Comparison of ENCODE assay signal across 15 mouse cellular contexts in the genomic region with DNA sequence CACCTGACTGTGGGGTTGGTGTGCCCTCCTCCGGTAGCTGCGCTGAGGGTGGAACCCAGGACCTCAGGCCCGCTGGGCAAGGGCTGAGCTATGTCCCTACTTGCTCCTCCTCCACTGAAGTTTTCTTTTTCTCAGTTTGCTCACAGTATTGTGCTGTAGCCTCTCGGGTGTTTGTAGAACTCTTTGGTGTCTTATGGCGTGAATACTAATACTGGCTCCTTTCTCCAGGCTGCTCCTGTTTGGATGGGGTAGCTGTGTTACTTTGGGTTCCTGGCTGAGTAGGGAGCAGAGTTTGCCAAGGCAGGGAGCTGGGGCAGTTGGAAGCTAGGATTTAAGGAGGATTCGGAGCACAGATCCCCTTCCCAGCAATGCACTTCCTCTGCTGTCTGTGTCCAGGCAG. TPM values are rescaled to one million over a fixed set of nuclear protein-coding genes. Genes with fewer than 3 reads are reported as not detected.
DNase-seq lines count a peak whose midpoint lies in the region; ATAC-seq lines count a peak whose summit lies in the region.
"Had no signal": no experiment of that assay in that cellular context is flagged by ENCODE, and none has a peak within 500 bp of the region (broad histone marks: within the 10 kb centered on the region; RNA-seq: fewer than 3 reads in every experiment).

No protein-coding gene starts in this region.

- H3K27me3 ChIP-seq in hindbrain, embryonic 13.5 days = no peaks in the 10 kb centered on the region
- no peaks in the 10 kb centered on the region for H3K27me3 ChIP-seq in hindbrain, embryonic 10.5 days (ENCODE audit: insufficient read depth, poor library complexity, severe bottlenecking)
- H3K27me3 ChIP-seq in midbrain, embryonic 13.5 days = no peaks in the 10 kb centered on the region
- no peaks in the 10 kb centered on the region for H3K27me3 ChIP-seq in midbrain, embryonic 10.5 days (ENCODE audit: low read depth, poor library complexity, severe bottlenecking)
- H3K27me3 ChIP-seq in liver, embryonic 16.5 days (ENCODE audit: control insufficient read depth, insufficient read depth, low read depth, low read length) = no peaks in the 10 kb centered on the region
- H3K27me3 ChIP-seq: CH12.LX; embryonic facial prominence, embryonic 15.5 days; heart, embryonic 15.5 days; lung, embryonic 15.5 days had no signal

- H3K4me1 ChIP-seq in hindbrain, embryonic 13.5 days (replicated peaks) = peaks cover 22% of the 10 kb centered on the region
- H3K4me1 ChIP-seq in hindbrain, embryonic 10.5 days (replicated peaks) = peaks cover 9% of the 10 kb centered on the region
- peaks cover 18% of the 10 kb centered on the region for H3K4me1 ChIP-seq in midbrain, embryonic 13.5 days (replicated peaks)
- peaks cover 18% of the 10 kb centered on the region for H3K4me1 ChIP-seq in midbrain, embryonic 10.5 days
- peaks cover 44% of the 10 kb centered on the region for H3K4me1 ChIP-seq in liver, embryonic 16.5 days (ENCODE audit: control insufficient read depth, low read depth, low read length)

- no peak overlapping the region for H3K4me2 ChIP-seq in hindbrain, embryonic 13.5 days
- H3K4me2 ChIP-seq in midbrain, embryonic 13.5 days (replicated peaks) = no peak overlapping the region
- H3K4me2 ChIP-seq in liver, embryonic 16.5 days (ENCODE audit: low read depth, low read length) = peak overlapping the region; percentile 50; the same call in 1 of the 2 replicates
- H3K4me2 ChIP-seq: embryonic facial prominence, embryonic 15.5 days; heart, embryonic 15.5 days; lung, embryonic 15.5 days had no signal

- no peak for DNase-seq in cerebellum, postnatal 4 days (ENCODE audit: low spot score in 2 of 2)
- no peak for DNase-seq in hindbrain, embryonic 10.5 days (ENCODE audit: low spot score)
- DNase-seq in midbrain, embryonic 10.5 days (ENCODE audit: low spot score) = no peak
- DNase-seq in heart, adult 8-10 months (ENCODE audit: low spot score) = no peak
- DNase-seq: thymus, postnatal 14 days had no signal

- peak overlapping the region; percentile 42; the same call in 1 of the 2 replicates for H3K27ac ChIP-seq in hindbrain, embryonic 13.5 days
- no peak overlapping the region for H3K27ac ChIP-seq in hindbrain, embryonic 10.5 days
- H3K27ac ChIP-seq in midbrain, embryonic 13.5 days = peak overlapping the region; percentile 45; the same call in 1 of the 2 replicates
- H3K27ac ChIP-seq in midbrain, embryonic 10.5 days (replicated peaks) = no peak overlapping the region
- H3K27ac ChIP-seq in liver, embryonic 16.5 days (ENCODE audit: low read length) = peak overlapping the region; percentile 72
- H3K27ac ChIP-seq: embryonic facial prominence, embryonic 15.5 days; heart, embryonic 15.5 days; limb, embryonic 10.5 days; lung, embryonic 15.5 days had no signal

- 0 out of 2 replicates have a peak, but pooled peaks cover 4% of the 10 kb centered on the region for H3K36me3 ChIP-seq in hindbrain, embryonic 13.5 days
- no peaks in the 10 kb centered on the region for H3K36me3 ChIP-seq in hindbrain, embryonic 10.5 days
- H3K36me3 ChIP-seq in midbrain, embryonic 13.5 days = no peaks in the 10 kb centered on the region
- 0 out of 2 replicates have a peak, but pooled peaks cover 3% of the 10 kb centered on the region for H3K36me3 ChIP-seq in midbrain, embryonic 10.5 days
- H3K36me3 ChIP-seq in liver, embryonic 16.5 days (ENCODE audit: control insufficient read depth, insufficient read depth) = no peaks in the 10 kb centered on the region
- H3K36me3 ChIP-seq: embryonic facial prominence, embryonic 15.5 days; heart, embryonic 15.5 days; limb, embryonic 10.5 days; lung, embryonic 15.5 days had no signal

- no peak overlapping the region for H3K9ac ChIP-seq in hindbrain, embryonic 13.5 days
- no peak overlapping the region for H3K9ac ChIP-seq in midbrain, embryonic 13.5 days (replicated peaks)
- peak overlapping the region; percentile 35; the same call in 1 of the 2 replicates for H3K9ac ChIP-seq in liver, embryonic 16.5 days (ENCODE audit: low read depth, low read length)
- H3K9ac ChIP-seq: embryonic facial prominence, embryonic 15.5 days; heart, embryonic 15.5 days; lung, embryonic 15.5 days had no signal

- H3K4me3 ChIP-seq in hindbrain, embryonic 13.5 days = no peak overlapping the region
- H3K4me3 ChIP-seq in hindbrain, embryonic 10.5 days = no peak overlapping the region
- H3K4me3 ChIP-seq in midbrain, embryonic 13.5 days (replicated peaks) = no peak overlapping the region
- no peak overlapping the region for H3K4me3 ChIP-seq in midbrain, embryonic 10.5 days
- H3K4me3 ChIP-seq in liver, embryonic 16.5 days (ENCODE audit: low read depth, low read length) = no peak overlapping the region
- H3K4me3 ChIP-seq: embryonic facial prominence, embryonic 15.5 days; heart, embryonic 15.5 days; limb, embryonic 10.5 days; lung, embryonic 15.5 days had no signal

- no peaks in the 10 kb centered on the region for H3K9me3 ChIP-seq in hindbrain, embryonic 13.5 days
- no peaks in the 10 kb centered on the region for H3K9me3 ChIP-seq in hindbrain, embryonic 10.5 days
- H3K9me3 ChIP-seq in midbrain, embryonic 13.5 days = no peaks in the 10 kb centered on the region
- no peaks in the 10 kb centered on the region for H3K9me3 ChIP-seq in midbrain, embryonic 10.5 days (replicated peaks)
- no peaks in the 10 kb centered on the region for H3K9me3 ChIP-seq in liver, embryonic 16.5 days (replicated peaks; ENCODE audit: control insufficient read depth, low read length)
- H3K9me3 ChIP-seq: embryonic facial prominence, embryonic 15.5 days; heart, embryonic 15.5 days; limb, embryonic 10.5 days; lung, embryonic 15.5 days had no signal

- peak; percentile 26; the same call in 1 of the 2 replicates for ATAC-seq in cerebellum, adult (ENCODE audit: insufficient number of reproducible peaks, low FRiP score, low TSS enrichment)
- peak; percentile 47; the same call in 1 of the 2 replicates for ATAC-seq in hindbrain, embryonic 13.5 days (ENCODE audit: low FRiP score)
- peak; percentile 34 for ATAC-seq in midbrain, embryonic 13.5 days
- ATAC-seq in liver, embryonic 16.5 days (ENCODE audit: low read depth) = no peak
- ATAC-seq: inflammation-experienced regulatory T-cells, adult 6 months had no signal

- WGBS in hindbrain, embryonic 13.5 days = 67% methylated on average over 6 of the region's 6 CpGs
- WGBS in hindbrain, embryonic 10.5 days = 64% methylated on average over 6 of the region's 6 CpGs
- 59% methylated on average over 6 of the region's 6 CpGs for WGBS in midbrain, embryonic 13.5 days
- WGBS in midbrain, embryonic 10.5 days = 65% methylated on average over 6 of the region's 6 CpGs
- 72% methylated on average over 6 of the region's 6 CpGs for WGBS in liver, embryonic 16.5 days (ENCODE audit: insufficient replicate concordance)

RNA-seq across cellular contexts. Expression of a gene that starts 5.9 kb away (rescaled TPM):
- 2.9 and 4.2 TPM in 2 replicates for polyA plus RNA-seq in hindbrain, embryonic 13.5 days (2015; fragmentation: Nextera tagmentation; extraction: Ambion mirVana)
- 6.3 and 9.0 TPM in 2 replicates for polyA plus RNA-seq in hindbrain, embryonic 10.5 days (2016; fragmentation: Nextera tagmentation; extraction: Ambion mirVana)
- 2.7 and 3.4 TPM in 2 replicates for polyA plus RNA-seq in midbrain, embryonic 13.5 days (2015; fragmentation: Nextera tagmentation; extraction: Ambion mirVana)
- 4.8 and 5.2 TPM in 2 replicates for polyA plus RNA-seq in midbrain, embryonic 10.5 days (2016; fragmentation: Nextera tagmentation; extraction: Ambion mirVana)
- polyA plus RNA-seq in liver, embryonic 16.5 days (2015; fragmentation: Nextera tagmentation; extraction: Ambion mirVana) = 133 and 134 TPM in 2 replicates
- total RNA-seq in heart, adult 8-10 months (2022) = 10 to 100 TPM; 56.9 to 61.7 (median 58.6) TPM
- total RNA-seq: CH12.LX had no signal

RNA-seq across cellular contexts. Expression of a gene that starts 6.0 kb away (rescaled TPM):
- 85.5 and 87.9 TPM in 2 replicates for polyA plus RNA-seq in hindbrain, embryonic 13.5 days (2015; fragmentation: Nextera tagmentation; extraction: Ambion mirVana)
- 24.5 and 28.0 TPM in 2 replicates for polyA plus RNA-seq in hindbrain, embryonic 10.5 days (2016; fragmentation: Nextera tagmentation; extraction: Ambion mirVana)
- 67.0 and 74.1 TPM in 2 replicates for polyA plus RNA-seq in midbrain, embryonic 13.5 days (2015; fragmentation: Nextera tagmentation; extraction: Ambion mirVana)
- polyA plus RNA-seq in midbrain, embryonic 10.5 days (2016; fragmentation: Nextera tagmentation; extraction: Ambion mirVana) = 21.7 and 29.5 TPM in 2 replicates
- 31.7 and 33.8 TPM in 2 replicates for polyA plus RNA-seq in liver, embryonic 16.5 days (2015; fragmentation: Nextera tagmentation; extraction: Ambion mirVana)
- total RNA-seq in heart, adult 8-10 months (2022) = 10 to 100 TPM in 2 of 4 experiments, 1 to 10 TPM in 2; 7.1 to 11.9 (median 10.3) TPM

RNA-seq across cellular contexts. Expression of a gene that starts 50.4 kb away (rescaled TPM):
- 0.19 and 0.32 TPM in 2 replicates for polyA plus RNA-seq in hindbrain, embryonic 13.5 days (2015; fragmentation: Nextera tagmentation; extraction: Ambion mirVana)
- 0.39 and 0.58 TPM in 2 replicates for polyA plus RNA-seq in hindbrain, embryonic 10.5 days (2016; fragmentation: Nextera tagmentation; extraction: Ambion mirVana)
- 0.20 and 0.23 TPM in 2 replicates for polyA plus RNA-seq in midbrain, embryonic 13.5 days (2015; fragmentation: Nextera tagmentation; extraction: Ambion mirVana)
- polyA plus RNA-seq in midbrain, embryonic 10.5 days (2016; fragmentation: Nextera tagmentation; extraction: Ambion mirVana) = 0.09 and 0.47 TPM in 2 replicates
- polyA plus RNA-seq in liver, embryonic 16.5 days (2015; fragmentation: Nextera tagmentation; extraction: Ambion mirVana) = 0.13 TPM in 1 of 2 replicates, not detected in the other
- under 1 TPM; 0.31 to 0.47 (median 0.42) TPM for total RNA-seq in heart, adult 8-10 months (2022)
- total RNA-seq: CH12.LX had no signal
- polyA plus RNA-seq: inflammation-experienced regulatory T-cells, adult 6 months had no signal

Comparison
In these comparisons a context has a peak if more than half of its experiments do, and no peak if none do; other contexts are left out.
1. H3K27ac ChIP-seq: peak in hindbrain, embryonic 13.5 days (single experiment), midbrain, embryonic 13.5 days (single experiment) and liver, embryonic 16.5 days (single experiment); none in hindbrain, embryonic 10.5 days (single experiment) and midbrain, embryonic 10.5 days (single experiment).
2. RNA of a gene that starts 5.9 kb away (polyA plus RNA-seq): 133 to 134 TPM in liver, embryonic 16.5 days; 6.3 to 9.0 TPM in hindbrain, embryonic 10.5 days, 4.8 to 5.2 TPM in midbrain, embryonic 10.5 days, 2.7 to 3.4 TPM in midbrain, embryonic 13.5 days and 2.9 to 4.2 TPM in hindbrain, embryonic 13.5 days; every median in the first group is over 10 times any median in the second.